Mouse (Mus musculus) kidney, adult 2 months (tissue): ENCODE results near the gene Masp2. TPM values are rescaled to one million over a fixed set of nuclear protein-coding genes. Genes with fewer than 3 reads are reported as not detected.

Experiments
- DNase-seq: peaks from one replicate; pipeline ENCODE4 v3.0.0; 2021
- H3K27ac ChIP-seq: fragments of 200-500 bp; 2 replicates; pipeline ENCODE4 v1.5.1; 2012; ENCODE audit warnings: low read depth, low read length, control low read depth, inconsistent platforms; ENCODE audit not compliant: insufficient read depth
- H3K27me3 ChIP-seq: fragments of 200-500 bp; replicated peaks from 2 replicates; pipeline ENCODE4 v1.6.1; 2012; ENCODE audit warnings: mild to moderate bottlenecking, moderate library complexity, low read length, inconsistent platforms; ENCODE audit not compliant: control insufficient read depth, insufficient read depth
- H3K36me3 ChIP-seq: fragments of 200-500 bp; 2 replicates; pipeline ENCODE4 v1.6.1; 2012; ENCODE audit warnings: mild to moderate bottlenecking, moderate library complexity, low read length, inconsistent platforms; ENCODE audit not compliant: control insufficient read depth, insufficient read depth
- H3K4me1 ChIP-seq: fragments of 200-500 bp; 2 replicates; pipeline ENCODE4 v1.6.1; 2011; ENCODE audit warnings: low read length; ENCODE audit not compliant: control insufficient read depth, insufficient read depth
- H3K4me3 ChIP-seq: fragments of 200-500 bp; 2 replicates; pipeline ENCODE4 v1.5.1; 2011; ENCODE audit warnings: mild to moderate bottlenecking, low read depth, low read length, control low read depth; ENCODE audit not compliant: insufficient read depth
- CTCF ChIP-seq: fragments of 200-500 bp; conservative IDR thresholded peaks from 2 replicates; pipeline ENCODE4 v1.5.1; 2011; ENCODE audit warnings: low read depth, mild to moderate bottlenecking, control low read depth, low read length, moderate library complexity, mixed read lengths; ENCODE audit not compliant: insufficient read depth, insufficient read length
- POLR2A ChIP-seq: fragments of 200-500 bp; IDR thresholded peaks from one replicate; pipeline ENCODE4 v1.6.1; 2011; ENCODE audit warnings: low read depth, low read length, control low read depth
- WGBS: fragments of 180-500 bp; shearing (Covaris S2); methylation state at CpG from one replicate; pipeline ENCODE4 v1.1.7; 2018; 5-methylcytosine and 5-hydroxymethylcytosine counted together
- polyA plus RNA-seq: library from polyadenylated mRNA; depleted of rRNA; stranded (reverse); fragments of >200 nt; gene quantifications from 2 replicates; pipeline ENCODE4 v1.2.3, GENCODE M21; 2012

Masp2 gene
- polyA plus RNA-seq, 1 experiment = 1.7 TPM

DNA sequence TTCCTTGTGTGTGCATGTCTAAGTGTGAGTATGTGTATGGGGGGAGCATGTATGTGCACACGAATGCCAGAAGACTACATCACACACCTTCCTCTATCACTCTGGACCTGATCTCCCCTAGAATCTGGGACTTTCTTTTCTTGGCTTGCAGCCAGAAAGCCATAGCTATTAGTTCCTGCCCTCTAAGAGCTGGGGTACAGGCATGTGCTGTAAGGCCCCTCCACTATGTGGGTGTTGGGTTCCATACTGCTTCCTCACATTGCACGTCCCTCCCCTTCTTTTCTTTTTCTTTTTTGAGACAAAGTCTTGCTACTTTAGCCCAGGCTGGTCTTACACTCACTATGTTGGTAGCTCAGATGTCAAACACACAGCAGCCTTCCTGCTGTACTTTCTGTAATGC, 33.0 kb downstream of the Masp2 start:
- TF ChIP-seq CTCF (no peak), POLR2A (no peak)
- no peak for DNase-seq
- H3K27ac ChIP-seq = no peak overlapping the region
- H3K4me3 ChIP-seq = no peak overlapping the region
- H3K4me1 ChIP-seq = peaks cover 8% of the 10 kb centered on the region; the same call in 1 of the 2 replicates
- no peaks in the 10 kb centered on the region for H3K36me3 ChIP-seq
- WGBS = 74% methylated on average over 2 of the region's 2 CpGs
- H3K27me3 ChIP-seq = no peaks in the 10 kb centered on the region

DNA sequence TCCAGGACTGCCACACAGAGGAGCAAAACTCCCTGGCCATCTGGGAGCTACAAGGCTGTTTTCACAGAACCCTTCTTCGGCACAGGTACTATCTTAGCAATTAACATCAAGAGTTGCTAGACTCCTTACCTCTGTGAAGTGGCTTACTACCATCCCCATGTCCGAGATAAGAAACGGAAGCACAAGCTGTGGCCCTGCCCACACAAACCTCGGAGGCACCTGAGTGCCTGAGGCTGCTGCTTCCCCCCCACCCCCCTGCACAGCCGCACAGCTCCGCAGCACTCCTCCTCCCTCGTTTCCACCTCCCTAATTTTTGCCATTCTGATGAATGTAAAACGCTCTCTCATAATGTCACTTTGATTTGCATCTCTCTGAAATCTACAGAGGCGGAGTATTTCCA, 35.9 kb downstream of the Masp2 start:
- WGBS = 37% methylated on average over 9 of the region's 9 CpGs
- no peaks in the 10 kb centered on the region for H3K36me3 ChIP-seq
- H3K27me3 ChIP-seq = no peaks in the 10 kb centered on the region
- H3K4me1 ChIP-seq = peaks cover 15% of the 10 kb centered on the region; the same call in 1 of the 2 replicates
- no peak overlapping the region for H3K27ac ChIP-seq
- no peak for DNase-seq
- no peak overlapping the region for H3K4me3 ChIP-seq
- TF ChIP-seq POLR2A (no peak), CTCF (no peak)

- 78% methylated on average over 2 of the region's 2 CpGs for whole genome bisulfite sequencing
- no peak overlapping the region for H3K4me3 ChIP-seq
- peaks cover 23% of the 10 kb centered on the region for H3K4me1 ChIP-seq
- no peaks in the 10 kb centered on the region for H3K36me3 ChIP-seq
- no peak overlapping the region for H3K27ac ChIP-seq
- TF ChIP-seq POLR2A = no peak
- no peak for TF ChIP-seq CTCF
- no peak for DNase-seq
- H3K27me3 ChIP-seq = no peaks in the 10 kb centered on the region
Observed at GRCm38 (mm10) chr4:148639455-148639854, 37.1 kb downstream of the Masp2 start.

- TF ChIP-seq POLR2A (no peak), CTCF (no peak)
- peak overlapping the region; percentile 98 for H3K27ac ChIP-seq
- 34% methylated on average over 5 of the region's 5 CpGs for WGBS
- H3K4me1 ChIP-seq = peaks cover 23% of the 10 kb centered on the region
- no peaks in the 10 kb centered on the region for H3K36me3 ChIP-seq
- H3K4me3 ChIP-seq = no peak overlapping the region
- no peaks in the 10 kb centered on the region for H3K27me3 ChIP-seq
- DNase-seq = peak; percentile 93
Observed at GRCm38 (mm10) chr4:148641121-148641520, 38.8 kb downstream of the Masp2 start.

- WGBS = 45% methylated on average over 15 of the region's 15 CpGs
Observed at GRCm38 (mm10) chr4:148643291-148644156, 41.2 kb downstream of the Masp2 start, which contains the start of gene Gm572. Gene Gm572 (plus strand): TSS chr4:148643317.

GRCm38 (mm10) chr4:148644157-148644511, 41.8 kb downstream of the Masp2 start:
- peak; percentile 91 for DNase-seq
- Histone ChIP-seq H3K27ac (peak overlapping the region; percentile 93), H3K4me1 (peaks cover 23% of the 10 kb centered on the region), H3K27me3 (no peaks in the 10 kb centered on the region), H3K36me3 (no peaks in the 10 kb centered on the region), H3K4me3 (peak overlapping the region; percentile 10; the same call in 1 of the 2 replicates)
- peak; percentile 82 for TF ChIP-seq CTCF
- TF ChIP-seq POLR2A = no peak
- 5% methylated on average over 9 of the region's 9 CpGs for WGBS

More at GRCm38 (mm10) chr4:148643291-148644156, 41.2 kb downstream of the Masp2 start, which contains the start of gene Gm572:
- no peak for DNase-seq
- Histone ChIP-seq H3K36me3 (no peaks in the 10 kb centered on the region), H3K4me1 (peaks cover 23% of the 10 kb centered on the region), H3K27ac (peak within 1 kb of the TSS; percentile 96), H3K27me3 (no peaks in the 10 kb centered on the region), H3K4me3 (peak within 1 kb of the TSS; percentile 10; the same call in 1 of the 2 replicates)
- TF ChIP-seq POLR2A (no peak), CTCF (no peak)

- H3K36me3 ChIP-seq = no peaks in the 10 kb centered on the region
- no peak for TF ChIP-seq POLR2A
- TF ChIP-seq CTCF = no peak
- DNase-seq = peak; percentile 75
- H3K27ac ChIP-seq = no peak overlapping the region
- H3K27me3 ChIP-seq = no peaks in the 10 kb centered on the region
- no peak overlapping the region for H3K4me3 ChIP-seq
- WGBS = 76% methylated on average over 6 of the region's 6 CpGs
- H3K4me1 ChIP-seq = peaks cover 19% of the 10 kb centered on the region
Observed at GRCm38 (mm10) chr4:148644926-148645325, 42.6 kb downstream of the Masp2 start.
